Mouse (Mus musculus) c-Kit-positive CD71-positive TER-119-positive erythroid progenitor cells, embryonic 14.5 days (primary cell): Measurements from ENCODE around the gene Gtf2f1.

ENCODE experiments used
- DNase-seq: peaks from one replicate; pipeline ENCODE4 v3.0.0-alpha.2; 2013; ENCODE audit warnings: low spot score

Gtf2f1 gene

DNA sequence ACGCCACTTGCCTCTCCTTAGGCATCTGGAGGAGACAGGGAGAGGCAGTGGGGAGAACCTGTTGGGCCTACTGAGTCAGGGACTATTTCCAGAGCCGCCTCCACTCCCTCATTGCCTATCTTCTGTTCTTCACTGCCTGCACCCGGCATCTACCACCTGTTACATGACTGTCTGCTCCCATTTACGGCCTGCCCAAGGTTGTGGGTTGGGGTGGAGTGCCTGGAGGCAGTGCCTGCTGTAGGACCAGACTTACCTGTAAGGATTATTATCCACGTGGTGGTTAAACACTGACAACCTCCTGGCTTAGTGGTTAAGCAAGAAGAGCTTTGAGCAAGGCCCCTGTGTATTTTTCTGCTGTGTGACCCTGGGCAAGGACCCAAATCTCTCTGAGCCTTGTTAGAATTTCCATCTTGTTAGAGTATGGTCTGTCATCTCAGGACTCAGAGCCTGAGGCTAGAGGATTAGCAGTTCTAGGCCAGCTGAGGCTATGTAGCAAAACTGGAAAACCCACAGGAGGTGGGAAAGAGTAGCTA is 36.3 kb downstream of the Gtf2f1 start:
- no peak for DNase-seq

DNA sequence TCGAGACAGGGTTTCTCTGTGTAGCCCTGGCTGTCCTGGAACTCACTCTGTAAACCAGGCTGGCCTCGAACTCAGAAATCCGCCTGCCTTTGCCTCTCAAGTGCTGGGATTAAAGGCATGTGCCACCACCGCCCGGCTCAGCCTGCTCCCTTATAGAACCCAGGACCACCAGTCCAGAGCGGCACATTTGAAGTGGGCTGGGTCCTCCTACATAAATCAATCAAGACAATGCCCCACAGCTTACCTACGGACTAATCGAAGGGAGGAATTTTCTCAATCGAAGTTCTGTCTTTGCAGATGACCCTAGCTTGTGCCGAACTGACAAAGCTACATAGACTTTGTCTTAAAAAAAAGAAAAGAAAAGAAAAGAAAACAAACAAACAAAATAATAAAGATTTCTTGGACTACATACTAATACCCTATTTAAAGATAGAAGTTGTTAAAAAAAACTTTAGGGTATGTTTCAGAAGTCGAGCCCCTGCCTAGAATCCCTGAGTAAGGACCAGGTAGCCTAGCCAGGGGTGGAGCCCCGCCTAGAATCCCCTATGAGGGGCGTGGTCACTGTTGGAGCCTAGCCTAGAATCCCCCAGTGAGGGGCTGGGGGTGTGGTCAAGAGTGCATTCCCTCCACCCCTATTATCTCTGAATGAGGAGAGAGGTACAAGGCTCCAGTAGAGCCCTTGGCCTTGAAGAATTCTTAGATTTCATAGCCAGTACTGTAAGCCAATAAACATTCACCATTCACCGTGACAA is 37.0 kb downstream of the Gtf2f1 start:
- DNase-seq: no peak

DNA sequence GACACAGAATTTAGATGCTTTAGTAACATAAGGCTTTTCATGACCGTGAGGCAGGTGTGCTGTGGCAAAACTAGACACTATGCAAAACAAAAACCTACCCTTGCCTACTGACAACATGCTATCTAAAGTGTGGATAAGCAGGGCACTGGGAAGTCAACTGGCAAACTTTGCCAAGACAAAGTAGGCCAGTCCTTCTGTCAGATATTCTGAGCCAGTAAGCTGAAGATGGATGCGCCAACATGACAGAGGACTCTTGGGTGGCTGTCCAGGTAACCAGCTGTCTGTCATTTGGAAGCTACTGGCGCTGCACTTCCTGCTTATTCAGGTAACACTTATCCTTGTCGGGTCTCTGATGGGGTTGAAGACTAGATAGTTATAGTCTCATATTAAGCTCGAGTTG is 41.0 kb downstream of the Gtf2f1 start:
- DNase-seq: no peak

DNA sequence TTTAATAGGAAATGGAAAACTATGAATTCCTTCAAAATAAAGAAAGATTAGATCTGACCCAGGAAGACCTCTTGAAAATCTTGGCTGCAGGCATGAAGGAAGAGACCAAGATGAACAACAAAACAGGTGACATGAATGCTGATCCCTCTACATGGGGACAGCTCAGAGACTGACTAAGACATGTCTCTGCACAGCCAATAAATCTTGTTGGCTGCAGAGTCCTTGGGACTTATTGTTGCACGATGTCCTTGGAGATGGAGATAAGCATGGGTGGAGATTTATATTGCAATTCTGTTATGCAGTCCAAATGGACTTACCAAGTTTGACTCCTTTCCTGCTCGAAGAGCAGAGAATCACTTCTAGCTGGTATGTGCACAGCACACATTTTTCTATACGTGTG is 41.8 kb downstream of the Gtf2f1 start:
- no peak for DNase-seq

- DNase-seq: no peak
Observed at GRCm38 (mm10) chr17:56963646-56964045, 47.4 kb downstream of the Gtf2f1 start.

DNA sequence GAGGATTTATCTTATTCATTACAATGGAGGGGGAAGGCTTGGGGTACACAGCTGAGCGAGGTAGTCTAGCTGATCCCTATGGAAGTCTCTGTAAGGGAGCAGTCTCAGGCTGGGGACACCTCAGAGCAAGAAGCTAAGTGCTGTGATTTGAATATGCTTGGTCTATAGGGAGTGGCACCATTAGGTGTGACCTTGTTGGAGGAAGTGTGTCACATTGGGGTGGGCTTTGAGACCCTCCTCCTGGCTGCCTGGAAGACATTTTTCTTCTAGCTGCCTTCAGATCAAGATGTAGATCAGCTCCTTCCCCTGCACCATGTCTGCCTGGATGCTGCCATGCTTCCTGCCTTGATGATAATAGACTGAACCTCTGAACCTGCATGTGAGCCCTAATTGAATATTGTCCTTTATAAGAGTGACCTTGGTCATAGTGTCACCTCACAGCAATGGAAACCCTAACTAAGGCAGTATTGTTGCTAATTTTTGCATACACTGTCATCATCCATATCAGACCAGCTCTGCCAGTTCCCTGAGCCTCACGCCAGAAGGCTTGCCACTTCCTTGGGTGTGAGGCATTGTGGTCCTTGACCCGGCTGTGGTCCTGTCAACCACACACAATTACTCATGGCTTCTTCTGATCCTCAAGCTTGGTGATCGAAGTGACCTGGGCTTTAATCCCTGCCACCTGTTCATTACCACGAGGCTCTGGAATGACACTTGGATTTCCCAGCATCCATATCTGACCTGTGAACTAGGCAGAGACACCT is 48.3 kb downstream of the Gtf2f1 start:
- DNase-seq: no peak

DNA sequence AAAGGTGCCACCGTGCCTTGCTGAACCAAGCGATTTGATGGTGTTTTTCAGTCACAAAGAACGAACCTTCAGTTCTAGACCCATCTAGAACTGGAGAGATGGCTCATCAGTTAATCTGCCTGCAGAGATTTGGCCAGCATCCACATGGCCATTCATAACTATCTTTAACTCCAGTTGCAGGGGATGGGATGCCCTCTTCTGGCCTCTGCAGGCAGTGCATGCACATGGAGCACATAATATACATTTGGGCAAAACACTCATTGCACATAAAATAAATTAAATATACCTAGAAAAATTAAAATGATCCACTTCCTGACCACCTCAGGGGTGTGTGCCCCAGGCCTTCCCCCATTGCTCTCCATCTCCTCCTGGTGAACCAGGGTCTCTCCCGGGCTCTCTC is 49.2 kb downstream of the Gtf2f1 start:
- no peak for DNase-seq

DNA sequence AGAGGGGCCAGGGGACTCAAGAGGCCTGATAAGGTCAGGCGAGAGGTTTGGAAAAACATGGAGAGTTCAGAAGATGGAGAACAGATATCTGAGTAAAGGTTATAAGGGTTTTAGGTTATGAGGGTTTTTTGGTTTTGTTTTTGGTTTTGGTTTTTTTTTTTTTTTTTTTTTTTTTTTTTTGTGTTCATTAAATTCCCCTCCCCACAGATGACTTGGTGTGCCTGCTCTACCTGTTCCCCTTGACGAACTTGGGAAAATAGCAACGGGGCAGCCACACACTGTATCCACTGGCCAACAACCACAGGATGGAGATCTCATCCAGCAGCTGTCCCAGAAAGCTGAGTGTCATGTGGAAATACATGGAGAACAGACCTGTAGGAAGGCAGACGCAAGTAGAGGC is 52.4 kb downstream of the Gtf2f1 start:
- no peak for DNase-seq

GRCm38 (mm10) chr17:56957763-56958429 is 53.2 kb downstream of the Gtf2f1 start:
- peak; percentile 74 for DNase-seq

- no peak for DNase-seq
Observed at GRCm38 (mm10) chr17:56954871-56955270, 56.2 kb downstream of the Gtf2f1 start.
